Mouse (Mus musculus) kidney, adult 8-10 months (tissue): ENCODE results near the gene Vmn2r37.
"Not testable (repeated sequence)": the region's sequence is repeated elsewhere in the genome, so short reads cannot be mapped to it uniquely, and the experiment has no call there.

Experiments used
- DNase-seq, 2 experiments: peaks; one replicate each; pipeline ENCODE4 v3.0.0; 2022

Gene Vmn2r37

DNA sequence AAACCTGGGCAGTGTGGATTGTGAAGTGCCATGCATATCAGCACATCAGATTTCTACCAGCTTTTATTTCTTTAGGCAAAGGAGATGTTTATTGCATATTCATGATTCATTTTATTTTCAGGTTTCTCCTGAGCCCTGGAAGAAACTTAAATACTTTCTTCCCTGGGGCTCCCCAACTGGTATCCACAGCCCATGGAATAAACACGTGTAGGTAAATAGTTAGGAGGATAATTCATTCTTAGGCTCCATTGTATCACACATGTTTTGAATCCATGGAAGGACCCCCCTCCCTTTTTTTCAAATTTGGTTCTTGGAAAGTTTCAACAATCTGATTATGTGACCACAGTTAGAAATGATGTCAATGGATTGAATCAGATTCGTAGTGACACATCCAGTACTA is at the start of gene Vmn2r37:
Gene Vmn2r37, minus strand, starts transcription at position 101 of the 400 bp plus-strand sequence.
- not testable (repeated sequence) for DNase-seq
